Mouse (Mus musculus) testis, adult 2 months (tissue): ENCODE measurements around the gene Smpdl3a.

Experiments
- CTCF ChIP-seq: fragments of 200-500 bp; IDR thresholded peaks from 2 replicates; pipeline ENCODE4 v1.5.1; 2012; ENCODE audit warnings: low read depth, mild to moderate bottlenecking, inconsistent platforms, low read length, moderate library complexity; ENCODE audit not compliant: control insufficient read depth, insufficient read depth, insufficient replicate concordance
- POLR2A ChIP-seq: fragments of 200-500 bp; IDR thresholded peaks from 2 replicates; pipeline ENCODE4 v1.6.1; 2012; ENCODE audit warnings: low read depth, mild to moderate bottlenecking, inconsistent platforms, low read length, moderate library complexity; ENCODE audit not compliant: control insufficient read depth

GRCm38 (mm10) chr10:57819209-57819608 is 25.1 kb downstream of the Smpdl3a start:
- TF ChIP-seq CTCF, result no peak
- no peak for TF ChIP-seq POLR2A
